Mouse (Mus musculus) liver, postnatal 0 days (tissue): ENCODE results near the gene Carmil2.
A peak's percentile ranks its signal among the peaks of the same experiment; 100 is the strongest.

Experiments used
- CTCF ChIP-seq: sonication (generic); IDR thresholded peaks from 2 replicates; pipeline ENCODE4 v1.5.1; 2016; ENCODE audit warnings: antibody characterized with exemption, low read depth
- EP300 ChIP-seq: IDR thresholded peaks from 2 replicates; pipeline ENCODE4 v1.6.1; 2016; ENCODE audit warnings: antibody characterized with exemption, low read depth, mild to moderate bottlenecking

DNA sequence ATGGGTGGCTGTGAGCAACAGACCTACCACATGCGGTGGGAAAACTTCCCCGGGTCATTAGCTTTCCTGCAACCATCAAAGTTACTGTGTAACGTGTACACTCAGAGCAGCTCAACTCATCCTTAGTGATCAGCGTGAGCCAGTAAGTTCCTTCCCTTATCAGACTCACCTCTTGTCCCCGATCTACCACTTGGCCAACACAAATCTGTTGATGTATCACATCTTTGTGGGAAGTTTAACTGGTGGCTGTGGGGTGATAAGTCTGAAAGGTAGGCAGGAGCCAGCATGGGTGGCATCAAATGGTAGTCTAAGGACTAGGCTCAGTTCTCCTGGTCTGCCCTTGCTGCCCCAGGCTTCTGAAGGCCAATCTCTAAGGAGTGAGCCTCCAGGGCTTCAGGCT, 46.1 kb downstream of the Carmil2 start:
- TF ChIP-seq CTCF (no peak), EP300 (0 out of 2 replicates have a peak, but pooled peaks have one; percentile 42)
